Mouse (Mus musculus): ENCODE measurements at regions not wholly inside any gene's neighbourhood (a gene's known extent, or its start where the extent isn't known, plus 50 kb on each side); places are given as distances from the start of the nearest gene placed in this dataset.

GRCm38 (mm10) chr10:67693586-67693985 is 144.8 kb upstream of the Ado start:
- DNase-seq (ENCODE audit: low spot score) = no peak
- H3K36me3 ChIP-seq (replicated peaks; ENCODE audit: control insufficient read depth, insufficient read depth, low read length) = no peaks in the 10 kb centered on the region
- TF ChIP-seq CTCF (IDR thresholded peaks at IDR 0.05; ENCODE audit: low read depth) (no peak), EP300 (IDR thresholded peaks at IDR 0.05; ENCODE audit: low read depth) (no peak)
- no peaks in the 10 kb centered on the region for H3K27me3 ChIP-seq (ENCODE audit: control insufficient read depth, insufficient read depth, low read length)
- ATAC-seq (ENCODE audit: insufficient read depth, low read depth) = no peak
- peaks cover 9% of the 10 kb centered on the region; the same call in 1 of the 2 replicates for H3K4me1 ChIP-seq (ENCODE audit: control insufficient read depth, insufficient read depth)
- H3K9ac ChIP-seq (replicated peaks; ENCODE audit: low read depth, low read length) = no peak overlapping the region
- H3K4me2 ChIP-seq (ENCODE audit: low read depth, low read length) = no peak overlapping the region
- H3K9me3 ChIP-seq (replicated peaks; ENCODE audit: control insufficient read depth, low read length) = no peaks in the 10 kb centered on the region
- 70% methylated on average over 4 of the region's 4 CpGs for WGBS
- H3K4me3 ChIP-seq (ENCODE audit: low read depth, low read length) = no peak overlapping the region
- no peak overlapping the region for H3K27ac ChIP-seq (ENCODE audit: low read depth)

- Histone ChIP-seq H3K4me3 (ENCODE audit: low read depth, low read length) (no peak overlapping the region), H3K9me3 (replicated peaks; ENCODE audit: control insufficient read depth, low read length) (no peaks in the 10 kb centered on the region), H3K27ac (ENCODE audit: low read depth) (no peak overlapping the region), H3K4me2 (ENCODE audit: low read depth, low read length) (no peak overlapping the region), H3K27me3 (ENCODE audit: control insufficient read depth, insufficient read depth, low read length) (no peaks in the 10 kb centered on the region), H3K9ac (replicated peaks; ENCODE audit: low read depth, low read length) (no peak overlapping the region), H3K4me1 (ENCODE audit: control insufficient read depth, insufficient read depth) (no peaks in the 10 kb centered on the region), H3K36me3 (replicated peaks; ENCODE audit: control insufficient read depth, insufficient read depth, low read length) (no peaks in the 10 kb centered on the region)
- ATAC-seq (ENCODE audit: insufficient read depth, low read depth) = no peak
- no peak for DNase-seq (ENCODE audit: low spot score)
- TF ChIP-seq EP300 (IDR thresholded peaks at IDR 0.05; ENCODE audit: low read depth) = no peak
- no peak for TF ChIP-seq CTCF (IDR thresholded peaks at IDR 0.05; ENCODE audit: low read depth)
- 86% methylated on average over 15 of the region's 15 CpGs for WGBS
These were observed 141.4 kb upstream of the Ado start for GRCm38 (mm10) chr10:67689944-67690670.

- 88% methylated on average over 4 of the region's 4 CpGs for WGBS
- no peak for TF ChIP-seq EP300 (IDR thresholded peaks at IDR 0.05; ENCODE audit: low read depth)
- no peak for TF ChIP-seq CTCF (IDR thresholded peaks at IDR 0.05; ENCODE audit: low read depth)
- no peaks in the 10 kb centered on the region for H3K9me3 ChIP-seq (replicated peaks; ENCODE audit: control insufficient read depth, low read length)
- no peak overlapping the region for H3K4me2 ChIP-seq (ENCODE audit: low read depth, low read length)
- H3K27ac ChIP-seq (ENCODE audit: low read depth) = no peak overlapping the region
- no peak overlapping the region for H3K4me3 ChIP-seq (ENCODE audit: low read depth, low read length)
- H3K9ac ChIP-seq (replicated peaks; ENCODE audit: low read depth, low read length) = no peak overlapping the region
- ATAC-seq (ENCODE audit: insufficient read depth, low read depth) = no peak
- no peaks in the 10 kb centered on the region for H3K4me1 ChIP-seq (ENCODE audit: control insufficient read depth, insufficient read depth)
- no peak for DNase-seq (ENCODE audit: low spot score)
- H3K36me3 ChIP-seq (replicated peaks; ENCODE audit: control insufficient read depth, insufficient read depth, low read length) = no peaks in the 10 kb centered on the region
- no peaks in the 10 kb centered on the region for H3K27me3 ChIP-seq (ENCODE audit: control insufficient read depth, insufficient read depth, low read length)
These were observed 130.6 kb upstream of the Ado start for GRCm38 (mm10) chr10:67679382-67679781.

GRCm38 (mm10) chr10:67673450-67673849 is 124.7 kb upstream of the Ado start:
- Histone ChIP-seq H3K4me2 (ENCODE audit: low read depth, low read length) (no peak overlapping the region), H3K36me3 (replicated peaks; ENCODE audit: control insufficient read depth, insufficient read depth, low read length) (no peaks in the 10 kb centered on the region), H3K4me3 (ENCODE audit: low read depth, low read length) (no peak overlapping the region), H3K27ac (ENCODE audit: low read depth) (no peak overlapping the region), H3K9me3 (replicated peaks; ENCODE audit: control insufficient read depth, low read length) (no peaks in the 10 kb centered on the region), H3K9ac (replicated peaks; ENCODE audit: low read depth, low read length) (no peak overlapping the region), H3K27me3 (ENCODE audit: control insufficient read depth, insufficient read depth, low read length) (no peaks in the 10 kb centered on the region), H3K4me1 (ENCODE audit: control insufficient read depth, insufficient read depth) (peaks cover 7% of the 10 kb centered on the region; the same call in 1 of the 2 replicates)
- TF ChIP-seq EP300 (IDR thresholded peaks at IDR 0.05; ENCODE audit: low read depth) = no peak
- TF ChIP-seq CTCF (IDR thresholded peaks at IDR 0.05; ENCODE audit: low read depth) = no peak
- DNase-seq (ENCODE audit: low spot score) (no peak), ATAC-seq (ENCODE audit: insufficient read depth, low read depth) (no peak)
- WGBS = 75% methylated on average over 8 of the region's 8 CpGs

- H3K9me3 ChIP-seq (replicated peaks; ENCODE audit: control insufficient read depth, low read length) = no peaks in the 10 kb centered on the region
- H3K4me2 ChIP-seq (ENCODE audit: low read depth, low read length) = peak overlapping the region; percentile 45
- H3K4me1 ChIP-seq (ENCODE audit: control insufficient read depth, insufficient read depth) = peaks cover 7% of the 10 kb centered on the region; the same call in 1 of the 2 replicates
- TF ChIP-seq CTCF (IDR thresholded peaks at IDR 0.05; ENCODE audit: low read depth) = no peak
- no peak for TF ChIP-seq EP300 (IDR thresholded peaks at IDR 0.05; ENCODE audit: low read depth)
- H3K27me3 ChIP-seq (ENCODE audit: control insufficient read depth, insufficient read depth, low read length) = no peaks in the 10 kb centered on the region
- H3K36me3 ChIP-seq (replicated peaks; ENCODE audit: control insufficient read depth, insufficient read depth, low read length) = no peaks in the 10 kb centered on the region
- H3K4me3 ChIP-seq (ENCODE audit: low read depth, low read length) = 0 out of 2 replicates have a peak overlapping the region, but pooled peaks have one; percentile 3
- no peak overlapping the region for H3K27ac ChIP-seq (ENCODE audit: low read depth)
- 27% methylated on average over 8 of the region's 8 CpGs for WGBS
- no peak; the same call in 1 of the 2 replicates for ATAC-seq (ENCODE audit: insufficient read depth, low read depth)
- DNase-seq (ENCODE audit: low spot score) = peak; percentile 65
- H3K9ac ChIP-seq (replicated peaks; ENCODE audit: low read depth, low read length) = peak overlapping the region; percentile 9; the same call in 1 of the 2 replicates
These were observed 123.5 kb upstream of the Ado start for GRCm38 (mm10) chr10:67672281-67672680.

- H3K9ac ChIP-seq (replicated peaks; ENCODE audit: low read depth, low read length) = no peak overlapping the region
- H3K4me3 ChIP-seq (ENCODE audit: low read depth, low read length) = no peak overlapping the region
- no peaks in the 10 kb centered on the region for H3K27me3 ChIP-seq (ENCODE audit: control insufficient read depth, insufficient read depth, low read length)
- DNase-seq (ENCODE audit: low spot score) (no peak), ATAC-seq (ENCODE audit: insufficient read depth, low read depth) (no peak)
- TF ChIP-seq EP300 (IDR thresholded peaks at IDR 0.05; ENCODE audit: low read depth) = no peak
- no peak for TF ChIP-seq CTCF (IDR thresholded peaks at IDR 0.05; ENCODE audit: low read depth)
- 81% methylated on average over 2 of the region's 2 CpGs for WGBS
- H3K4me1 ChIP-seq (ENCODE audit: control insufficient read depth, insufficient read depth) = peaks cover 7% of the 10 kb centered on the region; the same call in 1 of the 2 replicates
- H3K27ac ChIP-seq (ENCODE audit: low read depth) = no peak overlapping the region
- no peak overlapping the region for H3K4me2 ChIP-seq (ENCODE audit: low read depth, low read length)
- H3K9me3 ChIP-seq (replicated peaks; ENCODE audit: control insufficient read depth, low read length) = no peaks in the 10 kb centered on the region
- no peaks in the 10 kb centered on the region for H3K36me3 ChIP-seq (replicated peaks; ENCODE audit: control insufficient read depth, insufficient read depth, low read length)
These were observed 120.3 kb upstream of the Ado start for GRCm38 (mm10) chr10:67669066-67669465.

All from heart, postnatal 0 days (tissue).